Comparison of ENCODE assay signal across 8 mouse cellular contexts in the genomic region with DNA sequence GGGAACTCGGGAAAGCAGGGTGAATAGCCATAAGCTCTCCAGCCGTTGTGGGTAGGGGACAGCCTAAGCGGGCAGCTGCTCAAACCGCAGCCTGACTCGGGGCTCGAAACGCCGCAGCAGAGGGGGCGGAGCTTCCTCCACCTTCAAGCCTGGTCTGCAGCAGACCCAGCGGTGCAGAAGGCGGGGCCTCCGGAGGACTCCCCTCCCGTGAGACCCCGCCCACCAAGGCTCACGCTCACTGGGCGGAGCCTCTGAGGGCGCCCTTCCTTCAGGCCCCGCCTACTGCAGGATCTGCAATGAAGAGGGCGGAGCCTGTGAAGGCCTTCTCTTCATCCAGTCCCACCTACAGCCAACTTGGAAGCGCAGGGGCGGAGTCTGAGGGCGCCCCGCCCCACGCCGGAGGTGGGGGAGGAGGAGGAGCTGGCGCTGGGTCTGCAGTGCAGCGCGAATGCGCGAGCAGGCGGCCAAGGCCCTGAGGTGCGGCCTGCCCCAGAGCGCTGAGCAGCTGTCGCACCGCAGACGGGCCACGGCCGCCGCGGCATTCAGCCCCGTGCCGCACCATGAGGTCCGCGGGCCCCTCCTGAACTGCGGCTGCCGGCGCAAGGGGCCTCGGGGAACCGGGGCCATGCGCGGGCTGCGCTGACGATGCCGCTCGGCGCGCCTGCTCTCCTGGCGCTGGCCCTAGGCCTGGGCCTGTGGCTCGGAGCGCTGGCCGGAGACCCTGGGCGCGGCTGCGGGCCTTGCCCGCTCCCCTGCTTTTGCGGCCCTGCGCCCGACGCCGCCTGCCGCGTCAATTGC. TPM values are rescaled to one million over a fixed set of nuclear protein-coding genes. Genes with fewer than 3 reads are reported as not detected.
DNase-seq lines count a peak whose midpoint lies in the region; ATAC-seq lines count a peak whose summit lies in the region.

A gene (plus strand): TSS at position 217 of the 798 bp plus-strand sequence.

- H3K9ac ChIP-seq in hindbrain, embryonic 14.5 days: peak within 1 kb of the TSS; percentile 95

- H3K9me3 ChIP-seq in hindbrain, embryonic 14.5 days (ENCODE audit: control insufficient read depth, low read length): no peaks in the 10 kb centered on the region

- ATAC-seq in hindbrain, embryonic 14.5 days (ENCODE audit: low FRiP score): peak; percentile 96

- H3K27ac ChIP-seq in hindbrain, embryonic 14.5 days: peak within 1 kb of the TSS; percentile 94

- peak within 1 kb of the TSS; percentile 83 for H3K4me3 ChIP-seq in hindbrain, embryonic 14.5 days (replicated peaks; ENCODE audit: low read length)

- 0 out of 2 replicates have a peak, but pooled peaks cover 4% of the 10 kb centered on the region for H3K36me3 ChIP-seq in hindbrain, embryonic 14.5 days (replicated peaks; ENCODE audit: control insufficient read depth, insufficient read depth)

- DNase-seq in R1 (ENCODE audit: low read depth, low spot score): peak; percentile 99
- peak; percentile 98 to 99 for DNase-seq in cerebellum, postnatal 25 days
- peak; percentile 92 to 95 for DNase-seq in frontal cortex, postnatal 25 days (ENCODE audit: low spot score in 2 of 2)
- peak; percentile 97 for DNase-seq in hindbrain, embryonic 14.5 days (ENCODE audit: low spot score)
- peak; percentile 98 to 99 for DNase-seq in layer of hippocampus, postnatal 36 days
- peak; percentile 100 for DNase-seq in lung, postnatal 36 days
- DNase-seq in retina, postnatal 1 day: peak; percentile 99
- DNase-seq in urinary bladder, adult 18-20 months (ENCODE audit: low spot score in 2 of 2): peak; percentile 98 to 99

- WGBS in hindbrain, embryonic 14.5 days: under 1% methylated on average over 58 of the region's 72 CpGs

- peaks cover 29% of the 10 kb centered on the region for H3K4me1 ChIP-seq in hindbrain, embryonic 14.5 days (replicated peaks; ENCODE audit: control insufficient read depth, insufficient read depth, low read length)

- peak within 1 kb of the TSS; percentile 70 for H3K4me2 ChIP-seq in hindbrain, embryonic 14.5 days (replicated peaks)

- H3K27me3 ChIP-seq in hindbrain, embryonic 14.5 days (ENCODE audit: control insufficient read depth, insufficient read depth, low read length): peaks cover 7% of the 10 kb centered on the region

RNA-seq across cellular contexts. Expression of the gene that starts here (rescaled TPM):
- polyA plus RNA-seq in hindbrain, embryonic 14.5 days (2014; fragmentation: Nextera tagmentation; extraction: Ambion mirVana): 28.4 and 30.4 TPM in 2 replicates
- total RNA-seq in layer of hippocampus, postnatal 36 days (2021): 10 to 100 TPM; 84.9 to 95.3 TPM

Comparison
In these comparisons a context has a peak if more than half of its experiments do, and no peak if none do; other contexts are left out.
1. Peak in every context shown above with its lines: DNase-seq, ATAC-seq, H3K4me3 ChIP-seq and H3K27ac ChIP-seq.